Mouse (Mus musculus): ENCODE results near the gene Glt1d1. TPM values are rescaled to one million over a fixed set of nuclear protein-coding genes. Genes with fewer than 3 reads are reported as not detected.

Glt1d1 gene
- total RNA-seq, 2 experiments from 2014 or later, result not detected

GRCm38 (mm10) chr5:127756671-127757423, 124.8 kb downstream of the Glt1d1 start:
- intact Hi-C loops (cut with DNase I), result no loop called here
- DNase-seq, result no peak

GRCm38 (mm10) chr5:127758576-127758975, 126.5 kb downstream of the Glt1d1 start:
- intact Hi-C loops (cut with DNase I), result no loop called here
- DNase-seq, result no peak

Other genes starting within 250 kb of the Glt1d1 start
- gene Slc15a4, start 635 bp downstream of the Glt1d1 start, total RNA-seq (2021), result 10 to 100 TPM; 11.9 to 17.2 TPM

All from heart, postnatal 36 days (tissue).